Mouse (Mus musculus) c-Kit-positive CD71-positive TER-119-positive erythroid progenitor cells, embryonic 14.5 days (primary cell): Measurements from ENCODE around the gene Zfp429.
"Not testable (repeated sequence)": the region's sequence is repeated elsewhere in the genome, so short reads cannot be mapped to it uniquely, and the experiment has no call there.

ENCODE experiments used
- DNase-seq: peaks from one replicate; pipeline ENCODE4 v3.0.0-alpha.2; 2013; ENCODE audit warnings: low spot score

Zfp429 gene

DNA sequence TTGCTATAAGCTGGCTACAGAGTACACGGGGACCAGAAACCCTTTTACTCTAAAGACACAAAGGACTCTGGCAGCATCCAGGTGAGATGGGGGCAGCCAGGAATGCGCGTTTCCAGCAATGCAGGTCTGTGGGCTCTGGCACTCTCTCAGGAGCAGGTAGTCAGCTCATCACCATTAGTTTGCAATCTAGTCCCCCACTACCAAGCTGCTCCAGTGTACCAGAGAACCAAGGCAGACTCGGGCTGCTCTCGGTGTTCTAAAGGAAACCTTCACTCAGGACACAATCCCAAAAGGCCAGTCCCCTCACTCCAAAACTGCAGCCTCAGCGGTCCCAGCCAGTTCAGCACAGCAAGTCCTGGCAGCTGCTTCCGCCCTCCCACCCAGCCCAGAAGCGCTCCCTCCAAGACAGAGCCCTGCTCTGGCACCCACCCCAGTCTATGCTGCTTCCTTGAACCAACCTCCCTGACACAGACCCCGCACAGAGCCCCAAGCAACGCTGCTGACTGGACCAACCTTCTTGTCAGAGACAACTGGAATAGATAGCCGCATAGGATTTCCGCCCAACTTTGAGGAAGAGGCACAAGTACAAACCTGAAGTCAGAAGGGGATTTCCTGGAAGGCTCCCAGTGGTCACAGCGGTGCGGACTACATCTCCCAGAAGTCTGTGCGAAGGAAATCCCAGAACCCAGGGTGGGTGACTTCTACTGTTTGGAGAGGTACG lies at the start of gene Zfp429:
Gene Zfp429 (minus strand): TSS at position 637 of the 721 bp plus-strand sequence.
- peak; percentile 67 for DNase-seq

- not testable (repeated sequence) for DNase-seq
Measured at GRCm38 (mm10) chr13:67437095-67437494, 37.5 kb upstream of the Zfp429 start.

- no peak for DNase-seq
Measured at GRCm38 (mm10) chr13:67428116-67428515, 28.5 kb upstream of the Zfp429 start.

- DNase-seq: not testable (repeated sequence)
Measured at GRCm38 (mm10) chr13:67425699-67426098, 26.1 kb upstream of the Zfp429 start.

- DNase-seq: not testable (repeated sequence)
Measured at GRCm38 (mm10) chr13:67422532-67422931, 22.9 kb upstream of the Zfp429 start.

DNA sequence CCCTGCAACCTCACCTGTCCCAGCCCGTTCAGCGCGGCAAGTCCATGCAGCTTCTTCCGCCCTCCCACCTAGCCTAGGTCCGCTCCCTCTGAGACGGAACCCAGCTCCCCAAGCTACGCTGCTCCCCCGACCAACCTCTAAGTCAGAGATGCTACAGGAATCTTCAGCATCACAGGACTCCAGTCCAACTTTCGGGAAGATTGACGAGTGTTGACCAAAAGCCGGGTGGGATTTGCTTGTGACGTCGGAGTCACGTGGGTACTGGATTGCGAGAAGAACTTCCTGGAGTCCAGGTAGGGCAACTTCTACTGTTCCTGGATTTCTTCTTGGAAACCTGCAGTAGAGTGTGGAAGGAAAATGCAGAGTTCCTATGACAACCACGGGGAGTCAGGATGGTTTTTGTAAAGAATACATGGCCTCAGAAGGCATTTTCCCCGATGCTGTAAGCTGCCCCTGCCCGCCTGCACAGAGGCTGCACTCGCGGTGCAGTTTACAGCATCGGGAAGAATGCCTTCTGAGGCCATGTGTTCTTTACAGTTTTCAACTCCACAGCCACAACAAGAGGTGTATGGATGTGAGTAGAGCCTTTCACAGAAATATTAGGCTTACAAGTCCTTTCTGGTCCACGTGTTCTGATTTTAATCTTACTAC lies 21.7 kb upstream of the Zfp429 start, which contains the start of gene Zfp459:
Gene Zfp459 (minus strand): TSS at position 212 of the 651 bp plus-strand sequence.
- DNase-seq: peak; percentile 37

DNA sequence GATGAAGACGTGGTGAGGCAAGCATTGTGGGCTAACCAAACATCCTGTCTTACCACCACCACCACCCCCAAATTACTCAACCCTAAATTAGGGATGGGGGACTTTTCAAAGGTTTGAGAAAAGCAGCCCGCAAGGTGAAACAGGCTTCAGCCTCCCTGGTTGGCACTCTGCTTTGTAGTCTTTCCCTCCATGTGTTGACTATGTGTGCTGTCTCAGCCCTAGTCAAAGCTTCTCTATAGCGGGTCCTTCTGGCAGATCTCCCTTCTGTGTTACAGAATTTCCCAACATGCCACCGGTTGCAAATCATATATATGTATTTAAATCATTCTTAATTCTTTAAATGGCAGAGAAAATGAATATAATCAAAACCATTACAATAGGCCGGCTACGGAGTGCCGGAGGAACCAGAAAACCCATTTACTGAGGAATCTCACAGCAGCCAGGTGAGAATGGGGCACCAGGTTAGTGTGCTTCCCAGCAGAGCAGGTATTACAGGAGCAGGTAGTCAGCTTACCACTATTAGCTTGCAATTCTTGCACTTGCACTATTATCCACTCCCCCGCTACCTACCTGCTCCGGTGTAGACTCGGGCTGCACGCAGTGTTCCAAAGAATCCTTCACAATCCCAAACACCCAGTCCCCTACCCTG lies 21.1 kb upstream of the Zfp429 start:
- DNase-seq: no peak

GRCm38 (mm10) chr13:67416811-67417210 lies 17.2 kb upstream of the Zfp429 start:
- DNase-seq: no peak

- no peak for DNase-seq
Measured at GRCm38 (mm10) chr13:67415759-67416158, 16.1 kb upstream of the Zfp429 start.

- not testable (repeated sequence) for DNase-seq
Measured at GRCm38 (mm10) chr13:67413634-67414033, 14.0 kb upstream of the Zfp429 start.

GRCm38 (mm10) chr13:67376255-67376654 lies 23.4 kb downstream of the Zfp429 start:
- not testable (repeated sequence) for DNase-seq

DNA sequence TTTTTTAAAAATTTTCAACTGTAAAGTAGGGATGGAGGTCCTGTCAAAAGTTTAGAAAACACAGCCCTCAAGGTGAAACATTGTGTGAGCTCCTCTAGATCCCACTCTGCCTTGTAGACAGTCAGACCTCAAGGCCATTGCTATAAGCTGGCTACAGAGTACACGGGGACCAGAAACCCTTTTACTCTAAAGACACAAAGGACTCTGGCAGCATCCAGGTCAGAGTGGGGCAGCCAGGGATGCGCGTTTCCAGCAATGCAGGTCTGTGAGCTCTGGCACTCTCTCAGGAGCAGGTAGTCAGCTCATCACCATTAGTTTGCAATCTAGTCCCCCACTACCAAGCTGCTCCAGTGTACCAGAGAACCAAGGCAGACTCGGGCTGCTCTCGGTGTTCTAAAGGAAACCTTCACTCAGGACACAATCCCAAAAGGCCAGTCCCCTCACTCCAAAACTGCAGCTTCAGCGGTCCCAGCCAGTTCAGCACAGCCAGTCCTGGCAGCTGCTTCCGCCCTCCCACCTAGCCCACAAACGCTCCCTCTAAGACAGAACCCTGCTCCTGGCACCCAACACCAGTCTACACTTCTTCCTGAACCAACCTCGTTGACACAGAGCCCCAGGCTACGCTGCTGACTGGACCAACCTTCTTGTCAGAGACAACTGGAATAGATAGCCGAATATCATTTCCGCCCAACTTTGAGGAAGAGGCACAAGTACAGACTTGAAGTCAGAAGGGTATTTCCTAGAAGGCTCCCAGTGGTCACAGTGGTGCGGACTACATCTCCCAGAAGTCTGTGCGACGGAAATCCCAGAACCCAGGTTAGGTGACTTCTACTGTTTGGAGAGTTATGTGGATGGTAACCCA lies 24.3 kb downstream of the Zfp429 start, which contains the start of the genes Gm28041 and Zfp456:
Gene Gm28041 (minus strand): TSS at position 684 of the 862 bp plus-strand sequence.
Gene Zfp456 (minus strand): TSS at position 761 of the 862 bp plus-strand sequence.
- peak; percentile 79 for DNase-seq

DNA sequence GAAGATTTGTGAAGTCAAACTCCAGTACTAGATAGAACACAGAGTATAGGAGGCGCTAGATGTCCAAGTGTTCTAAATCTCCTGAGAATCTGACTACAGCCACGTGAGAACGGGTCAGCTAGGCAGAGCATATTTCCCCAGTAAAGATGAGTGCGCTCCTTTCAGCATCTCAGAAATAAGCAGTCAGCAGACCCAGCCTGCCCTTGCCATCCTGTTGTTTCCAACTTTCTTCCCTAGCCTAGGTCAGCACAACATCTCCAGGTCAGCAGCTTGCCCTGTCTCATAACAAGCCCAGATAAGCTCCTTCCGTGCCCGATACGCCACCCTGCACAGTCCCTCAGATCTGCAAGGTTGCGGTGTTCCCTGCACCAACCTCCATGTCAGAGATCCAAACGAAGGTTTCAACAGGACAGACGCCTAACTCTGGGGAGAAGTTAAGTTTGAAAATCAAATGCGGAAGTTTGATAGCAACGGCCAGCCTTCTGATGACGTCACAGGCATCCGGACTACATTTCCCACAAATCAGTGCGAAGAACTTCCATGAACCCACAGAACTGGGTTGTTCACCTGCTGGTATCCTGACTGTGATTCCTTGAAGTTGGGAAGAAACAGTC lies 39.4 kb downstream of the Zfp429 start, which contains the start of the genes Gm28044 and Zfp953:
Gene Gm28044 (minus strand): TSS at position 406 of the 614 bp plus-strand sequence.
Gene Zfp953 (minus strand): TSS at position 475 of the 614 bp plus-strand sequence.
- DNase-seq: peak; percentile 83

DNA sequence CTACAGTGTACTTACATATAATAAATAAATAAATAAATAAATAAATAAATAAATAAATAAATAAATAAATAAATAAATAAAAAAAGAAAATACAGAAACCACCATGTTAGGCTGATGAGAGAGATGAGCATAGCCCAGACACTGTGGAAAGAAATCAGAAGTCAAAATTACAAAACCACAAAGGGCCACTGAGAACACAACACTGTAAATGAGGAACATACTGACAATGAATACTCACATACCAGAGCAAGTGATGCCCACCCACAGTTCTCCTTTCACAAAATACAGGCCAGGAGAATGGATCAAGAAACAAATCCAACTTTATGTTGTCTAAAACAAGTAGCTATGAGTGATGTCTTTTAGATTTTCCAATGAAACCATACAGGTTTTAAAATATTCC lies 47.8 kb downstream of the Zfp429 start:
- DNase-seq: no peak

DNA sequence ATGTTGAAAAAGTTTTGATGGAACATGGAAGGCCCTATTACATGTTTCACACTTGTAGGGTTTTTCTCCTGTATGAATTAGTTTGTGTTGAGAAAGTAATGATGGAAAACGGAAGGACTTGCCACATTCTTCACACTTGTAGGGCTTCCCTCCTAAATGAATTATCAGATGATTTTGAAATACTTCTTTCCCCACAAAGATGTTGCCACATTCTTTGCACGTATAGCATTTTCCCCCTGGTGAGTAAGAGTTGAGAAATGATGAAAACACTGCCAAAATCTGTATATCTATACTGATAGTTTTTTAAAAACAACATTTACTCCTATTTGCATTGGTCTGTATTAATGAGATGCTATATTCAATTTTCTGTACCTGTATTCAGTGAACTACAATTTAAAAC lies 56.2 kb downstream of the Zfp429 start:
- no peak for DNase-seq
